8 mouse cellular contexts compared by ENCODE assay signal in the genomic region with DNA sequence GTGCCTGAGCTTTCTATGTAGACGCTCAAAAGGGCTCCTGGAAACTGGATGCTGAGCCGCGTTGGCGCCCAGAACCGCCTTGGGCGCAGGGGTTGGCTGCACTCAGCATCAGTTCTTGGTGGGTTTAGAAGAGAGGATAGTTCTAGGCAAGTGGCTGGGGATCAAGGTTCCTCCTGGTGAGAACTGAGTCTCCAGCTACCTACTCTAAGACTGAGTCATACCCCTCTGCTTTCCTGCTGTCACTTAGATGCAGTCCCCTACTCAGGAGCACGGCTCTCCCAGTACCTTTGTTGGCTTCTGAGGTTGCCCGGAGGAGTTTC. TPM values are rescaled to one million over a fixed set of nuclear protein-coding genes. Genes with fewer than 3 reads are reported as not detected.
A peak's percentile ranks its signal among the peaks of the same experiment; 100 is the strongest.
DNase-seq lines count a peak whose midpoint lies in the region; ATAC-seq and TF ChIP-seq lines count a peak whose summit lies in the region.

No protein-coding gene starts in this region.

- peak overlapping the region; percentile 61 for H3K4me2 ChIP-seq in liver, embryonic 11.5 days
- peak overlapping the region; percentile 62 for H3K4me2 ChIP-seq in forebrain, embryonic 13.5 days
- H3K4me2 ChIP-seq in limb, embryonic 14.5 days (replicated peaks; ENCODE audit: low read depth, low read length, severe bottlenecking) = peak overlapping the region; percentile 58

- peaks cover 6% of the 10 kb centered on the region for H3K4me1 ChIP-seq in liver, embryonic 11.5 days (replicated peaks; ENCODE audit: control insufficient read depth, insufficient read depth, low read length)
- peaks cover 19% of the 10 kb centered on the region for H3K4me1 ChIP-seq in forebrain, embryonic 13.5 days
- peaks cover 15% of the 10 kb centered on the region for H3K4me1 ChIP-seq in limb, embryonic 14.5 days (ENCODE audit: control insufficient read depth, insufficient read depth, low read length)

- ATAC-seq in liver, embryonic 11.5 days (replicated peaks; ENCODE audit: low FRiP score) = no peak
- peak; percentile 23; the same call in 1 of the 2 replicates for ATAC-seq in forebrain, embryonic 13.5 days
- no peak for ATAC-seq in limb, embryonic 14.5 days (ENCODE audit: low FRiP score, low read depth)
- ATAC-seq in monocyte, adult 5-6 weeks (replicated peaks; ENCODE audit: insufficient number of reproducible peaks, low FRiP score, low TSS enrichment, poor library complexity, severe bottlenecking) = no peak

- no peaks in the 10 kb centered on the region for H3K36me3 ChIP-seq in liver, embryonic 11.5 days (ENCODE audit: control insufficient read depth, insufficient read depth, low read length)
- no peaks in the 10 kb centered on the region for H3K36me3 ChIP-seq in forebrain, embryonic 13.5 days (ENCODE audit: poor library complexity, severe bottlenecking)
- no peaks in the 10 kb centered on the region for H3K36me3 ChIP-seq in limb, embryonic 14.5 days (ENCODE audit: control insufficient read depth, insufficient read depth, low read length)

- WGBS in liver, embryonic 11.5 days = 13% methylated on average over 8 of the region's 8 CpGs
- 3% methylated on average over 8 of the region's 8 CpGs for WGBS in forebrain, embryonic 13.5 days
- 3% methylated on average over 8 of the region's 8 CpGs for WGBS in limb, embryonic 14.5 days

- DNase-seq in liver, embryonic 11.5 days (ENCODE audit: low spot score) = peak; percentile 37
- DNase-seq in liver = no peak
- DNase-seq in limb, embryonic 14.5 days (ENCODE audit: low spot score) = no peak
- peak; percentile 35 for DNase-seq in retina, embryonic 14.5 days (ENCODE audit: low spot score)
- no peak for DNase-seq in kidney, adult 18-20 months
- no peak for DNase-seq in thymus, postnatal 0 days (ENCODE audit: low spot score)

- peaks cover 41% of the 10 kb centered on the region for H3K27me3 ChIP-seq in liver, embryonic 11.5 days (replicated peaks; ENCODE audit: control insufficient read depth, insufficient read depth, low read length)
- H3K27me3 ChIP-seq in forebrain, embryonic 13.5 days = peaks cover 47% of the 10 kb centered on the region
- peaks cover 47% of the 10 kb centered on the region for H3K27me3 ChIP-seq in limb, embryonic 14.5 days (ENCODE audit: control insufficient read depth, insufficient read depth, low read length)

- no peak for TF ChIP-seq POLR2A in limb, embryonic 14.5 days (IDR thresholded peaks at IDR 0.05; ENCODE audit: borderline replicate concordance, extremely low read depth, insufficient read depth, insufficient read length)

- no peak overlapping the region for H3K27ac ChIP-seq in liver, embryonic 11.5 days (ENCODE audit: low read depth, low read length)
- no peak overlapping the region for H3K27ac ChIP-seq in forebrain, embryonic 13.5 days
- H3K27ac ChIP-seq in limb, embryonic 14.5 days (replicated peaks; ENCODE audit: low read depth, low read length) = no peak overlapping the region

- peak overlapping the region; percentile 35 for H3K4me3 ChIP-seq in liver, embryonic 11.5 days (ENCODE audit: low read depth, low read length)
- peak overlapping the region; percentile 31 for H3K4me3 ChIP-seq in forebrain, embryonic 13.5 days
- peak overlapping the region; percentile 38 for H3K4me3 ChIP-seq in limb, embryonic 14.5 days (replicated peaks; ENCODE audit: low read length)

- no peaks in the 10 kb centered on the region for H3K9me3 ChIP-seq in liver, embryonic 11.5 days (ENCODE audit: control insufficient read depth, low read length)
- no peaks in the 10 kb centered on the region for H3K9me3 ChIP-seq in forebrain, embryonic 13.5 days (replicated peaks)
- H3K9me3 ChIP-seq in limb, embryonic 14.5 days (ENCODE audit: control insufficient read depth, low read length) = no peaks in the 10 kb centered on the region

- no peak overlapping the region for H3K9ac ChIP-seq in liver, embryonic 11.5 days (ENCODE audit: low read depth, low read length)
- H3K9ac ChIP-seq in forebrain, embryonic 13.5 days = no peak overlapping the region
- H3K9ac ChIP-seq in limb, embryonic 14.5 days (ENCODE audit: low read depth, low read length, severe bottlenecking) = no peak overlapping the region

RNA-seq across cellular contexts. Expression of a gene that starts 0.5 kb away (rescaled TPM):
- 0.12 and 0.26 TPM in 2 replicates for polyA plus RNA-seq in liver, embryonic 11.5 days (2014; fragmentation: Nextera tagmentation; extraction: Ambion mirVana)
- 0.57 and 0.96 TPM in 2 replicates for polyA plus RNA-seq in forebrain, embryonic 13.5 days (2015; fragmentation: Nextera tagmentation; extraction: Ambion mirVana)
- polyA plus RNA-seq in limb, embryonic 14.5 days (2012; rRNA removed) = 0.72 and 0.93 TPM in 2 replicates
- 0.81 and 0.88 TPM in 2 replicates for polyA plus RNA-seq in limb, embryonic 14.5 days (2014; fragmentation: Nextera tagmentation; extraction: Ambion mirVana)
- not detected in 3 replicates for total RNA-seq in monocyte, adult 5-6 weeks (2017)
- polyA plus RNA-seq in thymus, postnatal 0 days (2015; fragmentation: Nextera tagmentation; extraction: Ambion mirVana) = 0.03 and 0.04 TPM in 2 replicates

RNA-seq across cellular contexts. Expression of a gene that starts 27.3 kb away (rescaled TPM):
- 1.4 TPM in 2 replicates for polyA plus RNA-seq in liver, embryonic 11.5 days (2014; fragmentation: Nextera tagmentation; extraction: Ambion mirVana)
- 0.72 and 0.92 TPM in 2 replicates for polyA plus RNA-seq in forebrain, embryonic 13.5 days (2015; fragmentation: Nextera tagmentation; extraction: Ambion mirVana)
- 9.5 and 10.6 TPM in 2 replicates for polyA plus RNA-seq in limb, embryonic 14.5 days (2012; rRNA removed)
- polyA plus RNA-seq in limb, embryonic 14.5 days (2014; fragmentation: Nextera tagmentation; extraction: Ambion mirVana) = 8.7 and 9.3 TPM in 2 replicates
- total RNA-seq in monocyte, adult 5-6 weeks (2017) = 0.21 TPM in 1 of 3 replicates, not detected in the others
- 0.39 and 0.48 TPM in 2 replicates for polyA plus RNA-seq in thymus, postnatal 0 days (2015; fragmentation: Nextera tagmentation; extraction: Ambion mirVana)

RNA-seq across cellular contexts. Expression of a gene that starts 36.8 kb away (rescaled TPM):
- 0.05 and 0.09 TPM in 2 replicates for polyA plus RNA-seq in liver, embryonic 11.5 days (2014; fragmentation: Nextera tagmentation; extraction: Ambion mirVana)
- polyA plus RNA-seq in forebrain, embryonic 13.5 days (2015; fragmentation: Nextera tagmentation; extraction: Ambion mirVana) = not detected in 2 replicates
- polyA plus RNA-seq in limb, embryonic 14.5 days (2012; rRNA removed) = 0.12 and 0.19 TPM in 2 replicates
- 0.65 and 1.1 TPM in 2 replicates for polyA plus RNA-seq in limb, embryonic 14.5 days (2014; fragmentation: Nextera tagmentation; extraction: Ambion mirVana)
- not detected in 3 replicates for total RNA-seq in monocyte, adult 5-6 weeks (2017)
- 0.05 and 0.13 TPM in 2 replicates for polyA plus RNA-seq in thymus, postnatal 0 days (2015; fragmentation: Nextera tagmentation; extraction: Ambion mirVana)

RNA-seq across cellular contexts. Expression of a gene that starts 55.8 kb away (rescaled TPM):
- polyA plus RNA-seq in liver, embryonic 11.5 days (2014; fragmentation: Nextera tagmentation; extraction: Ambion mirVana) = 15.9 and 17.9 TPM in 2 replicates
- polyA plus RNA-seq in forebrain, embryonic 13.5 days (2015; fragmentation: Nextera tagmentation; extraction: Ambion mirVana) = 6.4 and 7.7 TPM in 2 replicates
- 22.2 and 25.7 TPM in 2 replicates for polyA plus RNA-seq in limb, embryonic 14.5 days (2012; rRNA removed)
- 25.3 and 26.5 TPM in 2 replicates for polyA plus RNA-seq in limb, embryonic 14.5 days (2014; fragmentation: Nextera tagmentation; extraction: Ambion mirVana)
- total RNA-seq in monocyte, adult 5-6 weeks (2017) = 2.7 to 3.7 TPM in 2 of 3 replicates, not detected in the other
- 8.1 and 8.8 TPM in 2 replicates for polyA plus RNA-seq in thymus, postnatal 0 days (2015; fragmentation: Nextera tagmentation; extraction: Ambion mirVana)

Comparison
In these comparisons a context has a peak if more than half of its experiments do, and no peak if none do; other contexts are left out.
1. DNase-seq: peak in liver, embryonic 11.5 days (single experiment) and retina, embryonic 14.5 days (single experiment); none in liver (single experiment), limb, embryonic 14.5 days (single experiment), kidney, adult 18-20 months (single experiment) and thymus, postnatal 0 days (single experiment).
2. Peak in every context shown above with its lines, with median percentiles within 50 percentile points of each other: H3K4me2 ChIP-seq and H3K4me3 ChIP-seq.